Mouse (Mus musculus) layer of hippocampus, adult 8-10 months (tissue): ENCODE measurements at regions not wholly inside any gene's neighbourhood (a gene's known extent, or its start where the extent isn't known, plus 50 kb on each side); places are given as distances from the start of the nearest gene placed in this dataset.
"Not testable (repeated sequence)": the region's sequence is repeated elsewhere in the genome, so short reads cannot be mapped to it uniquely, and the experiment has no call there.

ENCODE experiments used
- DNase-seq, 2 experiments: peaks; one replicate each; pipeline ENCODE4 v3.0.0; 2022; ENCODE audit warnings: low spot score in 2 of 2

- DNase-seq, result peak in 1 of 2 experiments; percentile 15
Observed at GRCm38 (mm10) chr15:32749971-32750370, 505.4 kb downstream of the Sema5a start.

GRCm38 (mm10) chr15:32751991-32752390 lies 507.4 kb downstream of the Sema5a start:
- DNase-seq, result no peak

GRCm38 (mm10) chr15:32760141-32760540 lies 515.5 kb downstream of the Sema5a start:
- no peak for DNase-seq

GRCm38 (mm10) chr15:32766011-32766701 lies 521.5 kb downstream of the Sema5a start:
- DNase-seq, result no peak

- DNase-seq, result no peak
Observed at GRCm38 (mm10) chr15:32766746-32767471, 522.3 kb downstream of the Sema5a start.

- DNase-seq, result not testable (repeated sequence)
Observed at GRCm38 (mm10) chr15:32778226-32778598, 533.6 kb downstream of the Sema5a start.

GRCm38 (mm10) chr15:32778599-32779273 lies 534.1 kb downstream of the Sema5a start:
- peak; percentile 71 to 77 for DNase-seq

GRCm38 (mm10) chr15:32779274-32779615 lies 534.6 kb downstream of the Sema5a start:
- not testable (repeated sequence) for DNase-seq

- DNase-seq, result not testable (repeated sequence)
Observed at GRCm38 (mm10) chr15:32781609-32782008, 537.0 kb downstream of the Sema5a start.

GRCm38 (mm10) chr15:32799222-32799621 lies 554.6 kb downstream of the Sema5a start:
- no peak for DNase-seq

GRCm38 (mm10) chr15:32810849-32811632 lies 566.4 kb downstream of the Sema5a start:
- no peak for DNase-seq

- no peak for DNase-seq
Observed at GRCm38 (mm10) chr15:32839966-32840365, 595.4 kb downstream of the Sema5a start.
